Mouse (Mus musculus) ES-E14 (cell line): ENCODE results near the gene Cabp1.

Experiments used
- CHD2 ChIP-seq: IDR thresholded peaks from 2 replicates; pipeline ENCODE4 v1.6.1; 2014; ENCODE audit warnings: mild to moderate bottlenecking, low read depth, low read length, inconsistent platforms
- ZC3H11A ChIP-seq: IDR thresholded peaks from 2 replicates; pipeline ENCODE4 v1.6.1; 2012; ENCODE audit warnings: low read depth, mild to moderate bottlenecking, inconsistent platforms, low read length, borderline replicate concordance
- ZNF384 ChIP-seq: IDR thresholded peaks from 2 replicates; pipeline ENCODE4 v1.6.1; 2012; ENCODE audit warnings: low read depth, low read length, inconsistent platforms

DNA sequence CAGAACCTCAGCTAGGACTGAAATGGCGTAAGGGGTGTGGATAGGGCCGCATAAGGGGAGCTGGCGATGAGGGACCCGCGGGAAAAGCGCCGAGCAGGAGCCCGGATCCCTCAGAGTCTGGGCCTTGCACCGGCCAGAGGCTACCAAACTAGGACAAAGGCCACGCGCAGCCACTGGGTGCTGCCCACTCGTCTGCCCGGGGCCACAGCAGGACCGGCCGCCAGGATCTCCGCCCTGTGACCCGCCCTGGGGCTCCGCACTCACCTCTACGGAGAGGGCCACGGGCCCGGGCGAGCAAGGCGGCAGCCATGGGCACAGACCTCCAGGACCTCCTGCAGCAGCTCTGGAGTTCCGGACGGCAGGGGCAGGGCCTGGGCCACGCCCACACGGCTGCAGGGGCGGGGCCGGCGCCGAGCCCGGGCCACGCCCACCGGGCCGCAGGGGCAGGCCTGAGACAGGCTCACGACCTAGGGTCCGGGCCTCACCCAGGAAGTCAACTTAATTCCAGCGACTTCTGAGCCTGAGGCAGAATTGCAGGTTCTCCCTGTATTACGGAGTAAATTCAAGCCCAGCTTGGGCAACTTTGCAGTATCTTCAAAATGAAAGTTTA, 75.1 kb downstream of the Cabp1 start, which contains the start of gene Acads:
- no peak for TF ChIP-seq ZC3H11A
- no peak for TF ChIP-seq ZNF384
- no peak for TF ChIP-seq CHD2
